Mouse (Mus musculus) gastrocnemius, postnatal 25 days (tissue): ENCODE measurements around the gene Otoa. TPM values are rescaled to one million over a fixed set of nuclear protein-coding genes. Genes with fewer than 3 reads are reported as not detected.
A peak's percentile ranks its signal among the peaks of the same experiment; 100 is the strongest.

Experiments
- DNase-seq: peaks from one replicate; pipeline ENCODE4 v3.0.0; 2022
- total RNA-seq, 2 experiments: library from RNA; stranded (reverse); gene quantifications; 1 replicate in 1 of 2; 2 replicates in 1 of 2; pipeline ENCODE4 v1.2.3; 2021

The Otoa gene
- total RNA-seq, 2 experiments from 2014 or later: 0.13 to 0.33 TPM

GRCm38 (mm10) chr7:121082949-121083513 is 1.6 kb downstream of the Otoa start:
- no peak for DNase-seq

GRCm38 (mm10) chr7:121084840-121085453 is 3.5 kb downstream of the Otoa start:
- DNase-seq: no peak

- peak; percentile 17 for DNase-seq
These were observed 4.0 kb downstream of the Otoa start for GRCm38 (mm10) chr7:121085500-121085899.

GRCm38 (mm10) chr7:121088745-121089144 is 7.3 kb downstream of the Otoa start:
- DNase-seq: no peak

- DNase-seq: no peak
These were observed 9.3 kb downstream of the Otoa start for GRCm38 (mm10) chr7:121090748-121091147.

GRCm38 (mm10) chr7:121093026-121093425 is 11.6 kb downstream of the Otoa start:
- no peak for DNase-seq

- DNase-seq: no peak
These were observed 17.4 kb downstream of the Otoa start for GRCm38 (mm10) chr7:121098614-121099389.

- DNase-seq: no peak
These were observed 26.4 kb downstream of the Otoa start for GRCm38 (mm10) chr7:121107851-121108250.

- DNase-seq: no peak
These were observed 29.9 kb downstream of the Otoa start for GRCm38 (mm10) chr7:121111321-121111720.

- DNase-seq: no peak
These were observed 30.3 kb downstream of the Otoa start for GRCm38 (mm10) chr7:121111762-121112161.

- peak; percentile 47 for DNase-seq
These were observed 38.8 kb downstream of the Otoa start for GRCm38 (mm10) chr7:121120143-121120818.

GRCm38 (mm10) chr7:121130837-121131236 is 49.4 kb downstream of the Otoa start:
- DNase-seq: no peak

- no peak for DNase-seq
These were observed 59.8 kb downstream of the Otoa start for GRCm38 (mm10) chr7:121141274-121141673.

GRCm38 (mm10) chr7:121150662-121151061 is 69.2 kb downstream of the Otoa start:
- DNase-seq: no peak

- DNase-seq: no peak
These were observed 70.7 kb downstream of the Otoa start for GRCm38 (mm10) chr7:121152186-121152585.

- no peak for DNase-seq
These were observed 84.2 kb downstream of the Otoa start for GRCm38 (mm10) chr7:121165616-121166015.

GRCm38 (mm10) chr7:121171888-121172287 is 90.4 kb downstream of the Otoa start:
- DNase-seq: no peak

- DNase-seq: no peak
These were observed 105.8 kb downstream of the Otoa start for GRCm38 (mm10) chr7:121187201-121187786.

- DNase-seq: no peak
These were observed 107.5 kb downstream of the Otoa start for GRCm38 (mm10) chr7:121188976-121189375.

GRCm38 (mm10) chr7:121198933-121199332 is 117.5 kb downstream of the Otoa start:
- no peak for DNase-seq

- DNase-seq: no peak
These were observed 130.4 kb downstream of the Otoa start for GRCm38 (mm10) chr7:121211804-121212203.
